Mouse (Mus musculus) macrophage (primary cell): ENCODE results near the gene Vegfa. TPM values are rescaled to one million over a fixed set of nuclear protein-coding genes. Genes with fewer than 3 reads are reported as not detected.

Source experiments
- H3K27ac ChIP-seq: fragments of 350-480 bp; formaldehyde crosslinking; 2 replicates; pipeline ENCODE4 v1.9.0; 2021
- H3K36me3 ChIP-seq: fragments of 350-480 bp; formaldehyde crosslinking; 2 replicates; pipeline ENCODE4 v1.9.0; 2021; ENCODE audit errors: inconsistent target
- H3K4me3 ChIP-seq: fragments of 350-480 bp; formaldehyde crosslinking; 2 replicates; pipeline ENCODE4 v1.9.0; 2021; ENCODE audit errors: inconsistent target
- H3K79me2 ChIP-seq: fragments of 350-480 bp; formaldehyde crosslinking; 2 replicates; pipeline ENCODE4 v1.9.0; 2021; ENCODE audit errors: inconsistent target
- WGBS: methylation state at CpG from one replicate; pipeline ENCODE4 v1.1.7; 2026; ENCODE audit warnings: inconsistent platforms; ENCODE audit not compliant: missing documents; 5-methylcytosine and 5-hydroxymethylcytosine counted together
- polyA plus RNA-seq: library from polyadenylated mRNA; stranded (reverse); fragments of 250-400 nt; gene quantifications from 3 replicates; pipeline ENCODE4 v1.2.4, GENCODE M21; 2018; ENCODE audit warnings: inconsistent platforms

The Vegfa gene
- polyA plus RNA-seq, 1 experiment from 2014 or later: 80.7 TPM

DNA sequence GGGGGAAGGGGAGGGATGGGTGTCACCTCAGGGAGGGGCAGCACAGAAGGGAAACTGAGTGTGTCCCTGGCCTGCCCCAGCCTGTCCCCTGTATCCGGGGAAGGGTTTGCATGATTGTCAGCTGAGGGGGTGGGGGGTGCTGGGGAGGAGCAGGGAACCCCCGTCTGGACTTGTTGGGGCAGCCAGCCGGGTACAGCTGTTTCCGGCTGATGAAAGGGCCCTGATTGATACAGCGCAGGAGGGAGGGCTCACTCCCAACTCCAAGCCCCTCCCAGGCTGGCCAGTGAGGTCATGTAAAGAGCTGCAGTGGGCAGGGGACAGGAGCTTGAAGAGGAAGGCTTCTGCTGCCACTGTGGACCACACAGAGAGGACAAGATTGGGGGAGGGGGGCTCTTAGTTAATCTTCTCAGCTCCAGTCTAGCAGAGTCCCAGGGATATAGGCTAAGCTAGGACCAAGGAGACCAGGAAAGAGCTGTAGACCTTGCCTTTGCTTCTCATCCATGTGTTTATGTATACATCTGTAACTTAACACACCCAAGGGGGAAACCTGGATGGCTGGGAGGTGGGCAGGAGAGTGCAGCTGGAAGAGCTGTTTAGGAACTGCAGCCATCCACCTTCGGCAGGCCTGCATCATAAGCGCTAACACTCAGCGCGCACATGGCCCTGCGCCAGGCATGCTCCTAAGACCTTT, 31.3 kb upstream of the Vegfa start:
- H3K79me2 ChIP-seq: no peaks in the 10 kb centered on the region
- no peak overlapping the region for H3K27ac ChIP-seq
- 10% methylated on average over 10 of the region's 10 CpGs for WGBS
- no peak overlapping the region for H3K4me3 ChIP-seq
- H3K36me3 ChIP-seq: no peaks in the 10 kb centered on the region

DNA sequence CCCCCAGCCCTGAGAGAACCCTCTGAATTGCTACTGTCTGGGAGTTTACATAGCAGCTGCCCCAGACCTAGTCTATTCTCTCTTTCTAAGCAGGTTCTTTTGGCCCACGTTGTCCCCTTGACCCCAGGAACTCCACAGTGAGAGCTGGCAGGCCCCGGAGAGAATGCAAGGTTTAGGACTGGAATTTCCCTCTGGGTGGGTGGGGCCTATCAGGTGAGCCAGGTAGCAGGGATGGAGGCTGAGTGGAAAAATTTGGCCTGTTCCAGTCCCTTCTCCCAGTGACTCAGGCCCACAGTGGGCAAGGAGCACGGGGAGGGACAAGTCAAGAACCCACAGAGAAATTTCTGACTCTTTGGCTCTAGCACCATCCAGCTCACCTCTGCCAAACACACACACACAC, 28.1 kb upstream of the Vegfa start:
- Histone ChIP-seq H3K4me3 (no peak overlapping the region), H3K27ac (no peak overlapping the region), H3K36me3 (no peaks in the 10 kb centered on the region), H3K79me2 (no peaks in the 10 kb centered on the region)
- 77% methylated on average over 3 of the region's 3 CpGs for WGBS

DNA sequence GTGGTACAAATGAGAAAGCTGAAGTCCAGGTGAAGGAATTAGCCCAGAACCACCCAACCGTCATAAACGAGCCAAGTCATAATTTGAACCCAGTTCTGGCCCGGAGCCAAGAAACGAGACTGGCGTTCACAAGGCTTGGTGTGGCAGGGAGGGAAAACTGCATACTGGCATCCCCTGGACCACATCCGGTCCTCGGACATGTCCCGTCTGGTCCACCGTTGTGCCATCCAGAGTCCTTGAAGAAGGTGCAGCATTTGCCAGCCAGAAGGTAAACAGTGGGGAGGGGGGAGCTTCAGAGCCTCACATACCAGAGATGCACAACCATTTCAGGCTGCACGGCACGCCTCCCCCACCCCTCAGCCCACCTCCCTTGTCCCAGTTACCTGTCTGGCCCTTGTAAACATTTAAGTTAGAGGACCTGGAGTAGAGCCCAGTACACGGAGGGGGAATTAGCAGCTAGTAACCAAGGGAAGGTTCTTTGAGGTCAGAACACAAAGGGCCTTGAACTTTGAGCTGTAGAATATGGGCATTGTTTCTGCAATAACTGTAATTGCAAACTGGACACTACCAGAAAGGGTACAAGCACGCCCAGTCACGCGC, 27.2 kb upstream of the Vegfa start:
- Histone ChIP-seq H3K4me3 (no peak overlapping the region), H3K79me2 (no peaks in the 10 kb centered on the region)
- WGBS: 79% methylated on average over 15 of the region's 15 CpGs

DNA sequence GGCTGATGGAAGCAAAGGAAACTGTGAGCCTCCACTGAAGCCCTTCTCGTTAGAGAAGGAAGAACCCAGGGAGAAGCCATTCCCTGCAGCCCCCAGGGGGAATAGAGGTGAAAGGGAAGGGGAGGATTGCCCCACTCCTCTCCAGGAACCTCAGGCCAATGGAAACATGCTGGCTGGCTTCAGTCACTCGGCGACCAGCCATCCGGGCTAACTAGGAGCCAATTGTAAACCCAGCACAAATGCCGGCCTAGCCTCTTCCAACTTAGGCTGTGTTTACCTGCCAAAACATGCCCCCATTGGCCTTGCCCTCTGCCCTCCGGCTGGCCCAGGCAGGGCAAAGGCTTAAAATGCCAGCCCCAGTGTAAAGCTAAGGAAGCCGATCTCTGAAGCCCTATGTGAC, 24.1 kb upstream of the Vegfa start:
- Histone ChIP-seq H3K4me3 (no peak overlapping the region), H3K79me2 (no peaks in the 10 kb centered on the region), H3K36me3 (no peaks in the 10 kb centered on the region), H3K27ac (no peak overlapping the region)
- WGBS: 82% methylated on average over 7 of the region's 7 CpGs

More for the DNA sequence above, 27.2 kb upstream of the Vegfa start:
- no peaks in the 10 kb centered on the region for H3K36me3 ChIP-seq
- no peak overlapping the region for H3K27ac ChIP-seq

DNA sequence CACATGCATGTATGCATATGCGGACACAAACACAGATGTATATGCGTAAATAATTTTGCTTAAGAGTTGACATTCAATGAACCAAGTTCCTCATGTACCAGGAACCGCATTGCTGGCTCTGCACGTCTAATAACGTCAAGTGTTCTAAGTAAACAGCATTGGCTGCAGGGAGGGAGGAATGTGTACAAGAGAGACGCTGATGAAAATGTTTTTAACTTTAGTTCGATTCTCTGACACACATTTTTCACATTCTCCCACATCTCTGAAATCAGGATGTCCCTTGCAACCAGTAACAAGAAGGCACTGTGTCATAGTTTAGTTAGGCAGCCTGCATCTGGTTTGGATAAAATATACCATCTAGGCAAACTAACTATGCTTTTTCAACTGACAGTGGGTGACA, 23.6 kb upstream of the Vegfa start:
- no peaks in the 10 kb centered on the region for H3K79me2 ChIP-seq
- no peak overlapping the region for H3K27ac ChIP-seq
- 63% methylated on average over 7 of the region's 7 CpGs for WGBS
- no peak overlapping the region for H3K4me3 ChIP-seq
- H3K36me3 ChIP-seq: no peaks in the 10 kb centered on the region

DNA sequence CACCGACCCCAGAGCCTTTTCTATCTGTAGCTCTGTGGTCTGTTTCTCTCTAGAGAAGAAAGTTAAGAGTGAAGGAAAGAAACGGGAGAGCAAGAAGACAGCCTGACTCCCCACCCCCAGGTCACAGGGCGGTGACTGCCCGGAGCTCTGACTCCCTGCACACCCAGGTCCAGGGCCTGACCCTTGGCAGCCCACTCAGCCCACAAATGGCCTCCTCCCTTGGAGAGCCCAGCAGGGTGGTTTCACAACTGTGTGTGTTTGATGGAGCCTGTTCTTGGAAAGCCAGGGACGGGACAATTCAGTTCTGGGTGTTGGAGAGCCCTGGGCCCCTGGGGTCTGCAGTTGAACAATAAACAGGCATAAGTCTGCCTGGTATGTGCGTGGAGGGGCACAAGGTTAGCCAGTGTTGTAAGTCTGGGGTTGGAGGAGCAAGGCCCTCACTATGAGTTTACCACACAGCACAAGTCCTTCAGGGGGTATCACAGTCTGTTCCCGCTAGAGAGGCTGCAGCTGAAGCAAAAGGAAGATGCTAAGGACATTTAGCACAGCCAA, 21.2 kb upstream of the Vegfa start:
- Histone ChIP-seq H3K36me3 (no peaks in the 10 kb centered on the region), H3K27ac (no peak overlapping the region), H3K4me3 (no peak overlapping the region), H3K79me2 (no peaks in the 10 kb centered on the region)
- WGBS: 87% methylated on average over 7 of the region's 7 CpGs

DNA sequence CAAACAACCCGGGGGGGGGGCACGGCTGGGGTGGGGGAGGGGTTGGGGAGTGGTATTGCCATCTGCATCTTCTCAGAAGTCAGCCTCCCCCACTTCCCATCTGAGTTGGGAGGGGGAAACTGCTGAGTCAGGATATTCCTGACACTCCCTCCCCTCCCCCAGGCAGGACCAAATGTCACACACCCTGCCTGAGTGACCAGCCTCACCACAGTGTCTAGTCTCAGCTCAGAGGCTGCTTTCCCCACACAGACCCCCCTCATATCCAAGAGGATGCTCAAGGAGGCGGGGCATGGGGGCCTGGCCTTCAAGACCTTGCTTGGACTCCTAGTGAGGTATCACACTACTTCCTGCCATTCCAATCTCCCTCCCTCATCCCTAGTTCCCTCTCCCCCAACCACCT, 20.0 kb upstream of the Vegfa start:
- H3K27ac ChIP-seq: no peak overlapping the region
- H3K4me3 ChIP-seq: no peak overlapping the region
- no peaks in the 10 kb centered on the region for H3K79me2 ChIP-seq
- WGBS: 46% methylated on average over 3 of the region's 3 CpGs
- H3K36me3 ChIP-seq: no peaks in the 10 kb centered on the region

DNA sequence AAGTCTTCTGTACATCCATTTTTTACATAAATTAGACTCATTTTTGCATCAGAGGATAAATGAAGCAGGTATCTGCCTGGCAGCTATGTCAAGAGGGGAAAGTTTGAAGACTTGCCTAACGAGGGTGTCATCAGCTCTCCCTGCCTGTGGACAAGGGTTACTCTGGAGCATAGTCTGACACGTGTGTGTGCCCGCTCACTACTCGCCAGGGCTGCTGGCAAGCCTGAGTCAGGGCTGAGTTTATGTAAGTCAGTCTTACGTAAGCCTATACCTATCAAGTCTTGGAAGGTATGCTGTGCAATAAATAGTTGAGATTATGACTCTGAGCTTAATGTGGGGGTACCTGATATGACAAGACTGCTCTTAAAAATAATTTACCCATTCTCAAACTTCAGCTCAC, 19.2 kb upstream of the Vegfa start:
- H3K36me3 ChIP-seq: no peaks in the 10 kb centered on the region
- no peaks in the 10 kb centered on the region for H3K79me2 ChIP-seq
- no peak overlapping the region for H3K4me3 ChIP-seq
- WGBS: 56% methylated on average over 5 of the region's 5 CpGs
- no peak overlapping the region for H3K27ac ChIP-seq

DNA sequence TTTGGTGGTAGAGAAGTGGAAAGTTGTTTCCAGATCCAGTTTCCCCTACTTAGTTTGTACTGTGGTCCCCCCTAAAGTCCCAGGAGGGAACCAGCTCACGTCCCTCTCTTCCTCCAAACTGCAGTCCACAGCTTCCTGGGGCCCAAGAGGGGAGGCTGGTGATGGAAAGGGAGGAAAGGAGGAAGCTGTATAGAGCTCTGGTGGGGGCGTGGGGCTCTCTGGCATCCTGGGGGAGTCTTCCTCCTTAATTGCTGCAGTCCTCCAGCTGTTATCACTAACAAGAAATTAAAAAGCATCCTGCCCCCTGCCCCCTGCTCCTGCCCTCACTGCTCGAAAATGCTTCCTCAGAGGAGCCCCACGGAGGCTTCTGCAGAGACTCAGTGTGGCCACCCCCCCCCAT, 17.4 kb upstream of the Vegfa start:
- WGBS: 14% methylated on average over 4 of the region's 4 CpGs
- H3K36me3 ChIP-seq: no peaks in the 10 kb centered on the region
- no peaks in the 10 kb centered on the region for H3K79me2 ChIP-seq
- no peak overlapping the region for H3K27ac ChIP-seq
- no peak overlapping the region for H3K4me3 ChIP-seq

DNA sequence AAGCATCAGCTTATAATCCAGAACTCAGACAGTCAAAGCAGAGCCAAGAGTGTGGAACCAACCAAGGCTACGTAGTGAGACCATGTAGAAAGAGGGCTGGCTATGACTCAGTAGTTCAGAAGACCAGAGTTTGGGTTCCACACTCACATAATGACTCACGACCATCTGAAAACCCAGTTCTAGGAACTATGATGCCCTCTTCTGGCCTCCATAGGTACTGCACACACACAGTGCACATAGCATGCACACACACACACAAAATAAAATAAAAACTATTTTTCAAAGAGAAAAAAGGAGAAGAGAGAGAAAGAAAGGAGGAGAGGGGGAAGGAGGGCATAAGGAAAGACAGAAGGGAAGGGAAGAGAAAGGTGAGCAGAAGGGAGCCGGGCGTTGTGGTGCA, 16.0 kb upstream of the Vegfa start:
- H3K79me2 ChIP-seq: no peaks in the 10 kb centered on the region
- no peak overlapping the region for H3K4me3 ChIP-seq
- 94% methylated on average over 4 of the region's 4 CpGs for WGBS
- no peak overlapping the region for H3K27ac ChIP-seq
- no peaks in the 10 kb centered on the region for H3K36me3 ChIP-seq

DNA sequence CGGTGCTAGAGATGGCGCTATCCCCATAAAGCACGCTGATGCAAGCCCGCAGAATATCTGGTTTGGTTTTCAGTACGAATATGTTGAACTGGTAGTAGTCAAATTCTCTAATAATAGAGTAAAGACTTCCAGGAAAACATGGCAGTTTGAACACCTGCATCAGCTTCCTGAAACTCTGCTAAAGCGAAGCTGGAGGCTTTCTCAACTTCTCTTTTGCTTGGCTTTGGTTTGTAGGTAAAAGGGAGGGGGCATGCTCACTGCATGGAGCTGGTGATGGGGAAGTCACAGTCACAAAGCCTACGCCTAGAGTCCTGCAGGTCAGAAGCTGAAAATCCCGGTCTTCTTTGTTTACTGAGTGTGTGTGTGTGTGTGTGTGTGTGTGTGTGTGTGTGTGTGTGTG, 13.6 kb upstream of the Vegfa start:
- no peak overlapping the region for H3K27ac ChIP-seq

DNA sequence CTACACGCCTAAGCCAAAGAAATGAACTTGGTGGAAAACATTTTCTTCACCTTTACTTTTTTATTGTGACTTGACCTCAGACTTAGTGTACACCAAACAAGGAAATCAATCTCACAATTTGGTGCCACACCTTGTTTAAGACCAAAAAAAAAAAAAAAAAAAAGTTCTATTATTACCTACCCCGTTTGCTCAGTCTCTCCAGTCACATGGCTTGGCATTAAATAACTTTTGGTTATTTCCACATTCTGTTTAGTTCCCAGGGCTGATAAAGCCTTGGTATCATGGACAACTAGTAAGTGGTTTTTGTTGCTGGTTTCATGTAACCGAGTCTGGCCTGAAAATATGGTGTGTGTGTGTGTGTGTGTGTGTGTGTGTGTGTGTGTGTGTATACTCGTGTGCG, 12.8 kb upstream of the Vegfa start:
- WGBS: 74% methylated on average over 5 of the region's 5 CpGs
- no peaks in the 10 kb centered on the region for H3K36me3 ChIP-seq
- no peak overlapping the region for H3K4me3 ChIP-seq
- no peak overlapping the region for H3K27ac ChIP-seq
- H3K79me2 ChIP-seq: no peaks in the 10 kb centered on the region

More for the DNA sequence above, 13.6 kb upstream of the Vegfa start:
- Histone ChIP-seq H3K79me2 (no peaks in the 10 kb centered on the region), H3K4me3 (no peak overlapping the region), H3K36me3 (no peaks in the 10 kb centered on the region)
- WGBS: 12% methylated on average over 7 of the region's 8 CpGs

DNA sequence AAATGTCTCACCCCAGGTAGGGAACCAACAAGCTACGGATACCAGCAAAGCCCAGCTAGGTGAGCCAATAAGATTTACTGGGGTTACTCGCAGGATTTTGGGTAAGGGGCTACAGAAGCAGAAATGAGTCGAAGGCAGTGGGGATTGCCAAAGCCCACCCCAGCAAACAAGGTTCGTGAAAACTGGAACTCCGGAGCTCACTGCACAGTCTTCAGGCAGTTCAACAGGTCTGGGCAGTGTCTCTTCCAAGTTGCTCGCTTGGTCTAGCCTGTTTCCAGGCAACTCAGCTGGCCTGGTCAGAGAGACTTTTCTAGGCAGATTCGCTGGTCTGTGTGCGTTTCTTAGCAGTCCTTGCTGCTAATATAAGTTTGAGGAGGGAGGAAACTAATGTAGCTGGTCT, 10.0 kb upstream of the Vegfa start:
- no peak overlapping the region for H3K4me3 ChIP-seq
- no peak overlapping the region for H3K27ac ChIP-seq
- H3K79me2 ChIP-seq: no peaks in the 10 kb centered on the region
- 95% methylated on average over 8 of the region's 8 CpGs for WGBS
- H3K36me3 ChIP-seq: no peaks in the 10 kb centered on the region

DNA sequence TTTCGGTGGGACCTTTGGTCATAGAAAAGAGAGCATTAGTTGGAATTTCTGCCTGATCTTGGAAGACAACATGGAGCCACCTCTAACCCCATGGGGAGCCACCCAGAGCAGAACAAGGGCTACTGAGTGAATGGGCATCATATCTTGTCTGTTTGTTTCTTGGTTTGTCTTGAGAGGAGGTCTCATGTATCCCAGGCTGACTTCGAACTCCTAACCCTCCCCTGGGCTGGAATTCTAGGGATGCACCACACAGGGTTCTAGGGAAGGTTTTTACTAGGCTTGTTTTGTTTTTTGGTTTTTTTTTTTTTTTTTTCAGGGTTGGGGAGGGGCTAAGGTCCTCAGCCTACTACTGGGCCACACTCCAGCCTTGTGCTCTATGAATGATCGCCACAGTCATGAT, 9.5 kb upstream of the Vegfa start:
- H3K79me2 ChIP-seq: no peaks in the 10 kb centered on the region
- 74% methylated on average over 3 of the region's 3 CpGs for WGBS
- H3K27ac ChIP-seq: no peak overlapping the region
- H3K4me3 ChIP-seq: no peak overlapping the region
- no peaks in the 10 kb centered on the region for H3K36me3 ChIP-seq

DNA sequence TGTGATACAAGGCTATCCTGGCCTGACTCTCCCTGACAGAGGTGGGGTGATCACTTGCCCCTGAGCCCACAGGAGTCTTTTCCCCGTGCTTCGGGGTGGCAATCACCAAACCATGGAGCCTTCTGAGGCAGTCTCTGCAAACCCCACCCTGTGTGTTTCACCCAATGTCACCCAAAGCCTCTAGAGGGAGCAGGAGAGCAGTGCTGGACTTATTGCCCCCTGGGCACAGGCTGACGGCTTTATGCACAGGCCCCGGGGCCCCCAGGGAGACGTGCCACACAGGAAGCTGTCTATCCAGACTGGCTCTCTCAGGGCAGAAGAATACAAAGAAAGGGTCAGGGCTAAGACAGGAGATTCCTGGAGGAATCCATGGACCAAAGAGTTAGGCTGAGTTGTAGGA, 9.1 kb upstream of the Vegfa start:
- WGBS: 45% methylated on average over 5 of the region's 5 CpGs
- no peak overlapping the region for H3K27ac ChIP-seq
- no peaks in the 10 kb centered on the region for H3K36me3 ChIP-seq
- no peaks in the 10 kb centered on the region for H3K79me2 ChIP-seq
- no peak overlapping the region for H3K4me3 ChIP-seq
